Mouse (Mus musculus): ENCODE results near the gene Rhox3c.
"Not testable (repeated sequence)": the region's sequence is repeated elsewhere in the genome, so short reads cannot be mapped to it uniquely, and the experiment has no call there.

- TF ChIP-seq EP300, CTCF (IDR thresholded peaks at IDR 0.05; ENCODE audit: low read depth): not testable (repeated sequence)
Observed at GRCm38 (mm10) chrX:37411767-37412166, 46.6 kb upstream of the Rhox3c start, which contains the start of gene Rhox2b.
